Mouse (Mus musculus): ENCODE measurements around the gene Vash1. TPM values are rescaled to one million over a fixed set of nuclear protein-coding genes. Genes with fewer than 3 reads are reported as not detected.

Gene Vash1
- total and polyA plus RNA-seq, 3 experiments, result 1.1 to 2.7 (median 2.2) TPM

GRCm38 (mm10) chr12:86726120-86726640 lies 47.7 kb downstream of the Vash1 start, which contains the start of gene Angel1 (continued):
- 0 out of 2 replicates have a peak, but pooled peaks have one; percentile 60 for TF ChIP-seq MAX (IDR thresholded peaks at IDR 0.05; ENCODE audit: low read length)
- TF ChIP-seq MYC (IDR thresholded peaks at IDR 0.05; ENCODE audit: low read depth, low read length), result peak; percentile 48; the same call in 1 of the 2 replicates
- TF ChIP-seq MXI1 (IDR thresholded peaks at IDR 0.05; ENCODE audit: low read depth, low read length), result peak; percentile 87
- TF ChIP-seq BHLHE40 (IDR thresholded peaks at IDR 0.05; ENCODE audit: low read depth, low read length), result 0 out of 2 replicates have a peak, but pooled peaks have one; percentile 40
- no peak for TF ChIP-seq SMC3 (IDR thresholded peaks at IDR 0.05; ENCODE audit: low read depth, low read length)
- peak; percentile 83 for TF ChIP-seq ELF1 (IDR thresholded peaks at IDR 0.05; ENCODE audit: low read depth, low read length)
- peak; percentile 79 for TF ChIP-seq HCFC1 (IDR thresholded peaks at IDR 0.05; ENCODE audit: low read depth, low read length)
- no peak for TF ChIP-seq CHD1 (IDR thresholded peaks at IDR 0.05; ENCODE audit: low read depth, low read length)
- TF ChIP-seq CHD2 (IDR thresholded peaks at IDR 0.05; ENCODE audit: low read length), result peak; percentile 27; the same call in 1 of the 2 replicates
- TF ChIP-seq PAX5 (IDR thresholded peaks at IDR 0.05; ENCODE audit: low read length), result no peak
- peak; percentile 56; the same call in 1 of the 2 replicates for TF ChIP-seq IRF4 (IDR thresholded peaks at IDR 0.05; ENCODE audit: low read depth, low read length)
- peak; percentile 78 for TF ChIP-seq POLR2A (IDR thresholded peaks at IDR 0.05; ENCODE audit: low read depth, low read length)
- no peak for TF ChIP-seq ETS1 (conservative IDR thresholded peaks at IDR 0.05; ENCODE audit: low read depth, low read length)
- peak; percentile 100 for TF ChIP-seq MAZ (IDR thresholded peaks at IDR 0.05; ENCODE audit: low read depth, low read length)
- peak; percentile 87 for TF ChIP-seq ZMIZ1 (IDR thresholded peaks at IDR 0.05; ENCODE audit: low read depth, low read length)

- in situ Hi-C loops (cut with MboI; ENCODE audit: low pct_ligation_motif_present, low pct_unique_long_range_greater_than_20kb, low sequenced_read_pairs) (no loop called here), dilution Hi-C loops (cut with MboI; ENCODE audit: extremely low pct_ligation_motif_present, extremely low pct_unique_long_range_greater_than_20kb, low sequenced_read_pairs) (no loop called here)
- H3K27ac ChIP-seq (ENCODE audit: insufficient read depth, low read depth), result no peak within 1 kb of the TSS
- H3K9ac ChIP-seq (ENCODE audit: insufficient read depth, low read depth), result no peak within 1 kb of the TSS
- H3K4me2 ChIP-seq (ENCODE audit: insufficient read depth, low read depth, poor library complexity, severe bottlenecking), result no peak within 1 kb of the TSS
- TF ChIP-seq IRF4 (IDR thresholded peaks at IDR 0.05; ENCODE audit: low read depth, low read length), result no peak
- no peak for TF ChIP-seq USF1 (IDR thresholded peaks at IDR 0.05; ENCODE audit: low read depth, low read length)
- H3K36me3 ChIP-seq (replicated peaks in 1 of 2; ENCODE audit: control insufficient read depth in 1 of 2, insufficient read depth in 1 of 2, low read length in 1 of 2), result no peaks in the 10 kb centered on the region
- DNase-seq (ENCODE audit: extremely low read depth), result no peak
- H3K27me3 ChIP-seq (replicated peaks), result peaks cover 16% of the 10 kb centered on the region
- H3K4me1 ChIP-seq (ENCODE audit: control insufficient read depth in 1 of 2, insufficient read depth in 2 of 2), result peaks cover 0 to 5% of the 10 kb centered on the region in 2 experiments; a peak in 1 of 4 replicates
- no peak within 1 kb of the TSS for H3K4me3 ChIP-seq (replicated peaks in 1 of 3; ENCODE audit: low read depth in 2 of 3, low read length in 2 of 3, poor library complexity in 1 of 3)
- H3K79me2 ChIP-seq (replicated peaks; ENCODE audit: control insufficient read depth, extremely low read depth, insufficient read depth, poor library complexity, severe bottlenecking), result no peaks in the 10 kb centered on the region
- no peaks in the 10 kb centered on the region for H3K9me3 ChIP-seq (replicated peaks; ENCODE audit: low read length)
Measured at GRCm38 (mm10) chr12:86734319-86734810, 55.9 kb downstream of the Vash1 start, which contains the start of gene Lrrc74a. Gene Lrrc74a, plus strand, starts transcription at chr12:86734369.

Other genes starting within 250 kb of the Vash1 start
- 2.8 and 2.9 TPM in 2 replicates for gene Angel1, start 47.8 kb downstream of the Vash1 start, total RNA-seq (2012; rRNA removed)
- 0.96 and 1.0 TPM in 2 replicates for gene Angel1, start 47.8 kb downstream of the Vash1 start, total RNA-seq (2014; rRNA removed)
- 6.8 and 9.3 TPM in 2 replicates for gene Angel1, start 47.8 kb downstream of the Vash1 start, polyA plus RNA-seq (2012; ENCODE audit: insufficient read length, low read depth)
- not detected in 2 replicates for gene Lrrc74a, start 55.7 kb downstream of the Vash1 start, total RNA-seq (2012; rRNA removed)
- gene Lrrc74a, start 55.7 kb downstream of the Vash1 start, total RNA-seq (2014; rRNA removed), result not detected in 2 replicates
- not detected in 2 replicates for gene Lrrc74a, start 55.7 kb downstream of the Vash1 start, polyA plus RNA-seq (2012; ENCODE audit: insufficient read length, low read depth)
- 19.6 and 21.4 TPM in 2 replicates for gene Irf2bpl, start 206.1 kb downstream of the Vash1 start, total RNA-seq (2012; rRNA removed)
- 7.0 and 8.2 TPM in 2 replicates for gene Irf2bpl, start 206.1 kb downstream of the Vash1 start, total RNA-seq (2014; rRNA removed)
- gene Irf2bpl, start 206.1 kb downstream of the Vash1 start, polyA plus RNA-seq (2012; ENCODE audit: insufficient read length, low read depth), result 10.2 and 12.1 TPM in 2 replicates